Mouse (Mus musculus) liver, postnatal 0 days (tissue): ENCODE results near the gene Olfr895. TPM values are rescaled to one million over a fixed set of nuclear protein-coding genes. Genes with fewer than 3 reads are reported as not detected.

ENCODE experiments used
- ATAC-seq: fragments of 200-750 bp; cut with Nextera tagmentation; 2 replicates; pipeline ENCODE4 v1.8.0; 2017; ENCODE audit warnings: mild to moderate bottlenecking, moderate library complexity
- DNase-seq: peaks from one replicate; pipeline ENCODE4 v3.0.0-alpha.2; 2016
- H3K27ac ChIP-seq: fragments of 300-500 bp; sonication (generic); 2 replicates; pipeline ENCODE4 v1.5.1; 2014; ENCODE audit warnings: antibody characterized with exemption, moderate library complexity, mild to moderate bottlenecking, low read depth
- H3K27me3 ChIP-seq: fragments of 300-500 bp; sonication (generic); 2 replicates; pipeline ENCODE4 v1.6.1; 2014; ENCODE audit warnings: low read length, control low read depth, mixed read lengths; ENCODE audit not compliant: insufficient read depth
- H3K36me3 ChIP-seq: fragments of 300-500 bp; sonication (generic); replicated peaks from 2 replicates; pipeline ENCODE4 v1.6.1; 2014; ENCODE audit warnings: mild to moderate bottlenecking, control low read depth, low read length, moderate library complexity, mixed read lengths; ENCODE audit not compliant: insufficient read depth
- H3K4me1 ChIP-seq: fragments of 300-500 bp; sonication (generic); 2 replicates; pipeline ENCODE4 v1.6.1; 2014; ENCODE audit warnings: antibody characterized with exemption, mild to moderate bottlenecking, control low read depth; ENCODE audit not compliant: insufficient read depth
- H3K4me2 ChIP-seq: fragments of 300-500 bp; sonication (generic); 2 replicates; pipeline ENCODE4 v1.6.1; 2014; ENCODE audit warnings: low read depth, mild to moderate bottlenecking, low read length, moderate library complexity, mixed read lengths
- H3K4me3 ChIP-seq: fragments of 300-500 bp; sonication (generic); 2 replicates; pipeline ENCODE4 v1.5.1; 2014; ENCODE audit warnings: low read depth, low read length
- H3K9ac ChIP-seq: fragments of 300-500 bp; sonication (generic); replicated peaks from 2 replicates; pipeline ENCODE4 v1.6.1; 2014; ENCODE audit warnings: mild to moderate bottlenecking, moderate library complexity
- H3K9me3 ChIP-seq: fragments of 300-500 bp; sonication (generic); 2 replicates; pipeline ENCODE4 v1.6.1; 2016; ENCODE audit warnings: mild to moderate bottlenecking, control low read depth, low read length, mixed read lengths
- CTCF ChIP-seq: sonication (generic); IDR thresholded peaks from 2 replicates; pipeline ENCODE4 v1.5.1; 2016; ENCODE audit warnings: antibody characterized with exemption, low read depth
- EP300 ChIP-seq: IDR thresholded peaks from 2 replicates; pipeline ENCODE4 v1.6.1; 2016; ENCODE audit warnings: antibody characterized with exemption, low read depth, mild to moderate bottlenecking
- WGBS: fragments of 180-500 bp; shearing (Covaris S2); extraction: QIAGEN DNeasy Blood & Tissue Kit; methylation state at CpG from one replicate; pipeline ENCODE4 v1.1.7; 2014; ENCODE audit not compliant: insufficient replicate concordance; 5-methylcytosine and 5-hydroxymethylcytosine counted together
- polyA plus RNA-seq: library from polyadenylated mRNA; unstranded; fragments of >200 nt; fragmentation: Nextera tagmentation; extraction: Ambion mirVana; gene quantifications from 2 replicates; pipeline ENCODE4 v1.2.1, GENCODE M21; 2015

The Olfr895 gene
- polyA plus RNA-seq = not detected in 2 replicates

DNA sequence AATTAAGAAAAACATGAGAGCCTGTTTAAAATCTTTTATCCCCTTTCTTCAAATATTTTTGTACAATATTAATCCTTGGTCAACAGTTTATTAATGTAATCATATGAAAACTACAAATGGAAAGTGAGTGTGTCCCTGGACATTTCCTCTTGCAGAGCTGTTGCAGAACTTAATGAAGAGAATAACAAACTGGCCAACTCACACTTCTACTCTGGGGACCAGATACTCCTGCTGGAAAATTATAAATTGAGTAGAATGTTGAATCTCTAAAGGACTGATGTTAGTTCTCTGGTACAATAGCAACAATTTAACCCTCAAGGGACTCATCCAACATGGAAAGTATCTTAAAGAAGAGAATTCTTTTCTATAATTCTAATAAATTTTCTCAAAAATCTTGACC, at the start of gene Olfr895:
Olfr895 (plus strand) TSS at position 301 of the 400 bp plus-strand sequence.
- Histone ChIP-seq H3K9ac (no peak within 1 kb of the TSS), H3K9me3 (no peaks in the 10 kb centered on the region), H3K4me1 (no peaks in the 10 kb centered on the region), H3K27me3 (no peaks in the 10 kb centered on the region), H3K27ac (no peak within 1 kb of the TSS), H3K4me2 (no peak within 1 kb of the TSS), H3K36me3 (no peaks in the 10 kb centered on the region), H3K4me3 (no peak within 1 kb of the TSS)
- TF ChIP-seq CTCF = no peak
- TF ChIP-seq EP300 = no peak
- ATAC-seq = no peak
- DNase-seq = no peak

DNA sequence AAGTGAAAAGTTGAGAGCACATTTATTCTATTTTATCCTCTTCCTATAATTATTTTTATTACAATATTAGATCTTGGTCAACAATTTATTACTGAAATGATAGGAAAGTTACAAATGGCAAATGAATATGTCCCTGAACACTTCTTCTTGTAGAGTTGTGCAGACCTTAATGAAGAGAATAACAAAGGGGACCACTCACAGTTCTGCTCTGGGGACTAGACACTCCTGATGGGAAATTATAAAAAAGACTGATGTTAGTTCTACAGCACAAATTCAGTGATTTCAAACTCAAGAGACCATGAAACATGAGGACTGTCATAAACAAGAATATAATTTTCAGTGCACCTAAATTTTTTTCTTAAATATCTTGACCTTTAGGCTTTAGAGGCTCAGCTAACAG, 15.2 kb upstream of the Olfr895 start, which contains the start of gene Olfr143:
Olfr143 (plus strand) TSS at position 301 of the 400 bp plus-strand sequence.
- TF ChIP-seq CTCF (no peak), EP300 (no peak)
- H3K9me3 ChIP-seq = no peaks in the 10 kb centered on the region
- DNase-seq (no peak), ATAC-seq (no peak)
- H3K4me1 ChIP-seq = no peaks in the 10 kb centered on the region
- no peaks in the 10 kb centered on the region for H3K36me3 ChIP-seq
- H3K27ac ChIP-seq = no peak within 1 kb of the TSS
- no peak within 1 kb of the TSS for H3K4me2 ChIP-seq
- no peaks in the 10 kb centered on the region for H3K27me3 ChIP-seq
- no peak within 1 kb of the TSS for H3K4me3 ChIP-seq
- H3K9ac ChIP-seq = no peak within 1 kb of the TSS

DNA sequence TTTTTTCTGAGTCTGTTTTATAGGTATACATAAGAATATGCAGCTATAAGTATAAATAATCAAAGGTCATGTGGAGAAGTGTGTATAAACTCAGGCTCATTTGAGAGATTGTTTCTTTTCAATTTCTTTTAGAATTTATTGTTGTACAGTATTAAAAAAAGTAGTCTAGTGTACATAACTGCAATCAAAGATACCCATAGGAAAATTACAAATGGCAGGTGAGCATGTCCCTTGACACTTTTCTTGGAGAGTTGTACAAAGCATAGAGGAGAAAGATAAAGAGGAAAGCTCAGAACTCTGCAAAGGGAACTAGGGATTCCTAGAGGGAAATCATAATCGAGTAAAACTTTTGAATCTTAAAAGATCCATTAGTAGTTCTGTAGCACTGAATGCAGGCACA, 23.2 kb downstream of the Olfr895 start, which contains the start of gene Olfr896-ps1:
Olfr896-ps1 (plus strand) TSS at position 301 of the 400 bp plus-strand sequence.
- Histone ChIP-seq H3K27me3 (no peaks in the 10 kb centered on the region), H3K36me3 (no peaks in the 10 kb centered on the region), H3K4me1 (no peaks in the 10 kb centered on the region), H3K4me2 (no peak within 1 kb of the TSS), H3K9ac (no peak within 1 kb of the TSS), H3K4me3 (no peak within 1 kb of the TSS), H3K9me3 (no peaks in the 10 kb centered on the region), H3K27ac (no peak within 1 kb of the TSS)
- 69% methylated on average over 1 of the region's 1 CpGs for WGBS
- ATAC-seq (no peak), DNase-seq (no peak)
- TF ChIP-seq EP300 = no peak

Other genes with a start within 250 kb of the Olfr895 start
- gene Olfr883, start 242.0 kb upstream of the Olfr895 start, polyA plus RNA-seq = not detected in 2 replicates
- gene Olfr884, start 221.3 kb upstream of the Olfr895 start, polyA plus RNA-seq = not detected in 2 replicates
- gene Olfr885, start 206.5 kb upstream of the Olfr895 start, polyA plus RNA-seq = not detected in 2 replicates
- not detected in 2 replicates for gene Olfr887, start 183.8 kb upstream of the Olfr895 start, polyA plus RNA-seq
- gene Olfr888, start 159.7 kb upstream of the Olfr895 start, polyA plus RNA-seq = not detected in 2 replicates
- gene Olfr889, start 152.7 kb upstream of the Olfr895 start, polyA plus RNA-seq = 0.04 TPM in 1 of 2 replicates, not detected in the other
- not detected in 2 replicates for gene Olfr890, start 125.3 kb upstream of the Olfr895 start, polyA plus RNA-seq
- not detected in 2 replicates for gene Olfr891, start 87.0 kb upstream of the Olfr895 start, polyA plus RNA-seq
- gene Olfr893, start 59.5 kb upstream of the Olfr895 start, polyA plus RNA-seq = not detected in 2 replicates
- not detected in 2 replicates for gene Olfr894, start 49.8 kb upstream of the Olfr895 start, polyA plus RNA-seq
- not detected in 2 replicates for gene Olfr143, start 15.1 kb upstream of the Olfr895 start, polyA plus RNA-seq
- gene Olfr896-ps1, start 23.3 kb downstream of the Olfr895 start, polyA plus RNA-seq = not detected in 2 replicates
- not detected in 2 replicates for gene Olfr25, start 61.2 kb downstream of the Olfr895 start, polyA plus RNA-seq
- gene Olfr898, start 80.6 kb downstream of the Olfr895 start, polyA plus RNA-seq = not detected in 2 replicates
- not detected in 2 replicates for gene Olfr250, start 99.0 kb downstream of the Olfr895 start, polyA plus RNA-seq
- gene Olfr251, start 109.2 kb downstream of the Olfr895 start, polyA plus RNA-seq = not detected in 2 replicates
- not detected in 2 replicates for gene Olfr147, start 133.8 kb downstream of the Olfr895 start, polyA plus RNA-seq
- gene Olfr901, start 161.6 kb downstream of the Olfr895 start, polyA plus RNA-seq = not detected in 2 replicates
- not detected in 2 replicates for gene Olfr902, start 179.8 kb downstream of the Olfr895 start, polyA plus RNA-seq
- gene Olfr904, start 195.3 kb downstream of the Olfr895 start, polyA plus RNA-seq = not detected in 2 replicates
- gene Olfr905, start 203.3 kb downstream of the Olfr895 start, polyA plus RNA-seq = not detected in 2 replicates
- not detected in 2 replicates for gene Olfr906, start 219.2 kb downstream of the Olfr895 start, polyA plus RNA-seq
- not detected in 2 replicates for gene Olfr907, start 227.9 kb downstream of the Olfr895 start, polyA plus RNA-seq